Mouse (Mus musculus) limb, embryonic 10.5 days (tissue): ENCODE measurements around the gene Elavl4. TPM values are rescaled to one million over a fixed set of nuclear protein-coding genes. Genes with fewer than 3 reads are reported as not detected.

Experiments
- DNase-seq: peaks from one replicate; pipeline ENCODE4 v3.0.0-alpha.2; 2017; ENCODE audit warnings: low spot score
- H3K27ac ChIP-seq: fragments of 300-500 bp; sonication (generic); 2 replicates; pipeline ENCODE4 v1.5.1; 2016; ENCODE audit warnings: mild to moderate bottlenecking
- H3K27me3 ChIP-seq: fragments of 300-500 bp; sonication (generic); 2 replicates; pipeline ENCODE4 v1.6.1; 2016; ENCODE audit warnings: low read depth, mild to moderate bottlenecking; ENCODE audit not compliant: poor library complexity, severe bottlenecking
- H3K36me3 ChIP-seq: fragments of 300-500 bp; sonication (generic); 2 replicates; pipeline ENCODE4 v1.6.1; 2016; ENCODE audit warnings: mild to moderate bottlenecking, moderate library complexity
- H3K4me1 ChIP-seq: fragments of 300-500 bp; sonication (generic); 2 replicates; pipeline ENCODE4 v1.6.1; 2016
- H3K4me3 ChIP-seq: fragments of 300-500 bp; sonication (generic); 2 replicates; pipeline ENCODE4 v1.5.1; 2016; ENCODE audit warnings: mild to moderate bottlenecking, moderate library complexity
- H3K9me3 ChIP-seq: fragments of 300-500 bp; sonication (generic); replicated peaks from 2 replicates; pipeline ENCODE4 v1.6.1; 2016; ENCODE audit warnings: mild to moderate bottlenecking
- WGBS: fragments of 180-500 bp; shearing (Covaris S2); methylation state at CpG from one replicate; pipeline ENCODE4 v1.1.7; 2016; 5-methylcytosine and 5-hydroxymethylcytosine counted together
- polyA plus RNA-seq: library from polyadenylated mRNA; unstranded; fragments of >200 nt; fragmentation: Nextera tagmentation; extraction: Ambion mirVana; gene quantifications from 2 replicates; pipeline ENCODE4 v1.2.1, GENCODE M21; 2016

Gene Elavl4
- polyA plus RNA-seq, 1 experiment from 2014 or later = 5.1 TPM

DNA sequence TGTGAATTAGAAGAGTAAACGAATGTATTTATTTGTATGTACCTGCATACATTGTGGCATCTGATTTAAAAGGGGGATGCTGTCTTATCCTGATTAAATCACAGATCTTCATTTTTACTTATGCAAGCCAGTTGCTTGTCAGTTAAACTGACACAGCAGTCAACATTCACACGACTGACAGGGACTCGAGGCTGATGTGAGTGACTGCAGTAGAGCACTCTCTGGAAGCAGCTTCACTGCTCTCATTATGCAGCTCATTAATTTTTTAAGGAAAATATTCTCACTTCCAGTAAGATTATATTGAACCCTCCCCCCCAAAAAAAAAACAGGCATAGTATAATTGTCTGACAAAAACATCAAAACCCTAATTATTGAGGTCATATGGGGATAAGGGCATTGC, 101.7 kb downstream of the Elavl4 start:
- Histone ChIP-seq H3K9me3 (no peaks in the 10 kb centered on the region), H3K36me3 (no peaks in the 10 kb centered on the region), H3K27me3 (no peaks in the 10 kb centered on the region), H3K27ac (no peak overlapping the region), H3K4me1 (no peaks in the 10 kb centered on the region), H3K4me3 (no peak overlapping the region)
- DNase-seq = no peak
- WGBS = 82% methylated on average over 3 of the region's 3 CpGs

DNA sequence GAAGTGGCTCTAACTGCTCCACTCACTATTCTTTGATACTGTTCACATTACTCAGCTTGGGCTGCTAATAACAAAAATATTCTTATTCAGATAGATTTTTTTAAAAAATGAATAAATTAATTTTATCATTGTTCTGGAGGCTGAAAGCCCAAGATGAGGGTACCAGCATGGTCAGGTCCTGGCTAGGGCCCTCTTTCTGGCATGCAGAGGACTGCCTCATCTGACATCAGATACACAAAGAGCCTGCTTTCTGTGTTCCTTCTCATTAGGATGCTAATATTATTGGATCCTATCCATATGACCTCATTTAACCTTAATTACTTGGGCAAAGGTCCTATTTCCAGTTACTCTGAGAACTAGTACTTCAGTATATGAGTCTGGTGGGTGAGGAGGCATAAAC, 108.8 kb downstream of the Elavl4 start:
- Histone ChIP-seq H3K4me1 (no peaks in the 10 kb centered on the region), H3K27me3 (no peaks in the 10 kb centered on the region), H3K36me3 (no peaks in the 10 kb centered on the region), H3K9me3 (no peaks in the 10 kb centered on the region), H3K27ac (no peak overlapping the region), H3K4me3 (no peak overlapping the region)
- DNase-seq = no peak

DNA sequence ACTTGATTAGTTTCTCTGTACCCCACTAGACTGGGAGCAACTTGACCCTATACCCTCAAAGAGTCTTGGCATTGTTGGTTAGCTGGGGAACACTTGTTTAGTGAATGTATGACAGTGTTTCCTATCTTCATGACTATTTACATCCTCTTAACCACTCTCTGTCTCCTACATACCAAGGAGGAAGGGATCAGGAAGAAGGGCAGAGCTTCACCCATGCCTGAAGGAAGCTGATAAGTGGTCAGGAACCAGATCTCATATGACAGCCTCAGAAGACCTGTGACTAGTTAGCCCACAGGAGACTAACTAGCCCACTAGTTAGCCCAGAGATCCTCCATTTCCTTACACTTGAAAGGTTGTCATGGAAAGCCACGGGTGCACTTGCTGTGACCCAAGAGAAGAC, 117.2 kb downstream of the Elavl4 start:
- Histone ChIP-seq H3K9me3 (no peaks in the 10 kb centered on the region), H3K27me3 (no peaks in the 10 kb centered on the region), H3K36me3 (no peaks in the 10 kb centered on the region), H3K4me1 (no peaks in the 10 kb centered on the region), H3K4me3 (no peak overlapping the region), H3K27ac (no peak overlapping the region)
- DNase-seq = no peak
- WGBS = 81% methylated on average over 1 of the region's 1 CpGs

DNA sequence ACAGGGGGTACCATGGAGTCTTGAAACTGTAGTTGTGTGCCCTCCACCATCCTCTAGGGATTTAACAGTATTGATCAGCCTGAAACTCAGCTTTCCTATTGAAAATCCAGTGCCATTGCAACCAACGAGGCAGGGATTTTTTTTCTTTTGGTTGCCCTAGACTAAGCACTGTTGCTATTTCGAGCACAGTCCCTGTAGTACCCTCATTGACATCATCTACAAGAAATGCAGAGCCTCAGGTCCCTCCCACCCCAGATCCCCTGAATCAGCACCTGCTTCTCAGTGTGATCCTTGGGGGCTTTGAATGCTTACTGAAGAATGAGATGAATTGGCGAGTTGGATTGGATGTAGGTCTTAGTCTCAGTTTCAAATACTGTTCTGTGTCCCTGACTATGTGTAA, 119.4 kb downstream of the Elavl4 start:
- Histone ChIP-seq H3K27ac (no peak overlapping the region), H3K4me3 (no peak overlapping the region), H3K9me3 (no peaks in the 10 kb centered on the region), H3K36me3 (no peaks in the 10 kb centered on the region), H3K27me3 (no peaks in the 10 kb centered on the region), H3K4me1 (no peaks in the 10 kb centered on the region)
- DNase-seq = no peak
- 91% methylated on average over 3 of the region's 3 CpGs for WGBS

DNA sequence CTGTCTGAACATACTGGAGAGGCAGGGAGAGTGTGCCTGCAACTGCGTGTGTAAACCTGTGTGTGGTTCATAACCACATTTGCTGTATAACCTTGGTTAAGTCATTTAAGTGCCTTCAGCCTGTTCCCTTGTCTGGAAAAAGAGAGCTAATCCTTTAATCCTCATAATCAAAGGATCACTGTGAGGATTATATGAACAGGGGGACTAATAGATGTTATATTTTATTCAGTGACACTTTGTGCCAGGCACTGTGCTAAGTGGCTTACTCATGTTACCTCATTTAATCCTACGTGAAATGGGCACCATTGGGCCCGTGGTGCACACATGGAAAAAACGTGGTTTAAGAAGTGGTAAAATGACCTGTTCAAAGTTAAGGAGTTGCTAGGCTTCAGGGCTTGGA, 119.9 kb downstream of the Elavl4 start:
- H3K4me1 ChIP-seq = no peaks in the 10 kb centered on the region
- no peak for DNase-seq
- no peak overlapping the region for H3K27ac ChIP-seq
- no peaks in the 10 kb centered on the region for H3K36me3 ChIP-seq
- 71% methylated on average over 4 of the region's 4 CpGs for WGBS
- no peak overlapping the region for H3K4me3 ChIP-seq
- H3K27me3 ChIP-seq = no peaks in the 10 kb centered on the region
- no peaks in the 10 kb centered on the region for H3K9me3 ChIP-seq

DNA sequence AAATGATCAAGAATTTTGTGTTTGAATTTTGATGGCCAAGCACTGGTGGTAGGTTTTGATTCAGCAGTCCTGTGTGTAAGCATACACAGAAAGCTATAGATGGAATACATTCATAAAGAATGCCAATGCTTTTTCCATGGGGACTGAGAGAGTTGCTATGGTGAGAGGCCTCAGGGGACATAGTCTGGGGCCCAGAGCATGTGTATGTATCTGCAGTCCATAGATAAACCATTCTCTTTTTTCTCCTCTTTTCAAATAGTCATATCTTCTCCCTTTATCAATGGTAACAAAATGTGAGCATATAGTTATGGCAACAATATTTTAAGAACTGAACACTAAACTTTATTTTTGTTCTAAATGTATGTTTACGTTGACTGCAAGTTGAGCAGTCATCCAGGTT, 122.1 kb downstream of the Elavl4 start:
- no peaks in the 10 kb centered on the region for H3K36me3 ChIP-seq
- no peak overlapping the region for H3K4me3 ChIP-seq
- 96% methylated on average over 1 of the region's 1 CpGs for WGBS
- no peaks in the 10 kb centered on the region for H3K9me3 ChIP-seq
- DNase-seq = no peak
- 0 out of 2 replicates have a peak, but pooled peaks cover 3% of the 10 kb centered on the region for H3K4me1 ChIP-seq
- H3K27ac ChIP-seq = no peak overlapping the region
- no peaks in the 10 kb centered on the region for H3K27me3 ChIP-seq

DNA sequence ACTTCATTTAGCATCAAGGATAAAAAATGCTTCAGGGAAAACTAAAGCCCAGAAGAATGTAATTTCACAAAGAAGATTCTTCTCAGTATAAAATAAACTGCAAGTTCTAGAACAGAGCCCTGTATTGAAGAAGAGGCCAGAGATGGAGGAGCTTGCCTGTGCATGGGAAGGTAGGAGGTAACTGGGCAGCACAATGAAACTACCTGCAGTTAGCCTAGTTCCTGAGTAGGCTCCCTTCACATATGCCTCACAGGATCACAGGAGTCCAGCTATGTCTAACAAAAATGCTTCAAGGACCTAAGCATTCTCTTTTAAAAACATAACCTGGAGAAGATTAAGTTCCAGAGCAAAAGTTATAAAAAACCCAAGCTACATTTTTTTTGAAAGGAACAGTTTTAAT, 122.5 kb downstream of the Elavl4 start:
- Histone ChIP-seq H3K27ac (no peak overlapping the region), H3K36me3 (no peaks in the 10 kb centered on the region), H3K9me3 (no peaks in the 10 kb centered on the region), H3K4me3 (no peak overlapping the region), H3K4me1 (0 out of 2 replicates have a peak, but pooled peaks cover 3% of the 10 kb centered on the region), H3K27me3 (no peaks in the 10 kb centered on the region)
- no peak for DNase-seq

DNA sequence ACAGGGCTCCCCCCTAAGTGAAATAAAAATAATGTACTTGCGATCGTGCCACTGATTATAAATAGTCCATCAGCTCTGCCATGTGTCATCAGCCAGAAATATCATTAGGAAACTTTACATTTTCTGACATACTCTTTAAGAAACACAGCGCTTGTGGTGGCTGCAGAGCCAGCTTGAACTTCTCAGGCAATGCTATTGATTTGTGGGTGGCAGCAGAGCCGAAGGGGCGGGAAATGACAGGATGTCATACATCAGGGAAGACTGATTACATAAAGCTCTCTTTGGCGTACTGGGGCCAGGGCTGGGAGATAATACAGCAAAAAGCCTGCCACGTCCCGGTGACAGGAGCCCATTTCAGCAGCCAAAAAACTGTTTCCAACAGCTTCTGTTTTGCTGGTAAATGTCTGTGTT, 124.1 kb downstream of the Elavl4 start:
- no peaks in the 10 kb centered on the region for H3K27me3 ChIP-seq
- H3K9me3 ChIP-seq = no peaks in the 10 kb centered on the region
- no peak for DNase-seq
- H3K36me3 ChIP-seq = no peaks in the 10 kb centered on the region
- no peak overlapping the region for H3K27ac ChIP-seq
- no peak overlapping the region for H3K4me3 ChIP-seq
- 0 out of 2 replicates have a peak, but pooled peaks cover 3% of the 10 kb centered on the region for H3K4me1 ChIP-seq
- WGBS = 75% methylated on average over 8 of the region's 8 CpGs

DNA sequence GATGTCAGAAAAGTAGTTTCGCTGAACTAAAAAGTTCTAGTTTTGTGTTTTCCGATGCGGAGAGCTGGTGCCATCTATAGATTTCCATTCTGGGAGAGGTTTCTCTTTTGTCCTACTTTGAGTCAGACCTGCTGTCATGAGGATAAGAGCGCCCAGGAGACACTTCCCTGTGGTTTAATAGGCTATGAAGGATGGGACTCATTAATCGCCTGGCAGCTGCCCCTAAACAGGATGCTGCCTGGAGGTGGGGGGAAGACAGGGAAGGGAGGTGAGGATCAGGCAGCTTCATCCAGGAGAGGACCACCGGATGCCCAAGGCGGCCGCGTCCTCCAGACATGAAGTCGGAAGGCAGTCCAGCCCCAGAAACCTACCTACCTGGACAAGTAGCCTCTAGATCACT, 126.2 kb downstream of the Elavl4 start:
- no peaks in the 10 kb centered on the region for H3K27me3 ChIP-seq
- H3K4me3 ChIP-seq = no peak overlapping the region
- H3K27ac ChIP-seq = no peak overlapping the region
- no peaks in the 10 kb centered on the region for H3K9me3 ChIP-seq
- 78% methylated on average over 10 of the region's 10 CpGs for WGBS
- H3K4me1 ChIP-seq = 0 out of 2 replicates have a peak, but pooled peaks cover 3% of the 10 kb centered on the region
- DNase-seq = no peak
- H3K36me3 ChIP-seq = no peaks in the 10 kb centered on the region

DNA sequence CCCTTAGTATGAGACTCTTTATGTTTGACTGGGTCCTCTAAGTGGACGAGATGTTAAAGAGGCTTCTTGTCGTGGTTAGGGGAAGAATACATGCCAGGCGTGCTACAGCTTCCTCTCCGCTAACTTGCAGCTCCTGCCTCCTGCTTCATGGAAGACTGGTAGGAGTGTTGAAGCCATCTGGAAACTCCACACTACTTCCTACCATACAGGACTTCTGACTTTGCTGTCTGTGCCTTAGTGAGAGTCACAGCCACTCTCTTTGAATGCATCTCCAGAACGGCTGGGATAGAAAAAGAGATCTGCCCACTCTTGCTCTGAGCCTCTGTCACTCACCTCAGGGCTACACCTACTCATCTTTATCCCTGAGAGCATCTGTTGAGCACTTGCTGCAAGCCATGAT, 132.9 kb downstream of the Elavl4 start:
- no peaks in the 10 kb centered on the region for H3K4me1 ChIP-seq
- H3K9me3 ChIP-seq = no peaks in the 10 kb centered on the region
- WGBS = 84% methylated on average over 5 of the region's 5 CpGs
- no peak overlapping the region for H3K4me3 ChIP-seq
- H3K27me3 ChIP-seq = no peaks in the 10 kb centered on the region
- H3K27ac ChIP-seq = no peak overlapping the region
- DNase-seq = no peak
- no peaks in the 10 kb centered on the region for H3K36me3 ChIP-seq

DNA sequence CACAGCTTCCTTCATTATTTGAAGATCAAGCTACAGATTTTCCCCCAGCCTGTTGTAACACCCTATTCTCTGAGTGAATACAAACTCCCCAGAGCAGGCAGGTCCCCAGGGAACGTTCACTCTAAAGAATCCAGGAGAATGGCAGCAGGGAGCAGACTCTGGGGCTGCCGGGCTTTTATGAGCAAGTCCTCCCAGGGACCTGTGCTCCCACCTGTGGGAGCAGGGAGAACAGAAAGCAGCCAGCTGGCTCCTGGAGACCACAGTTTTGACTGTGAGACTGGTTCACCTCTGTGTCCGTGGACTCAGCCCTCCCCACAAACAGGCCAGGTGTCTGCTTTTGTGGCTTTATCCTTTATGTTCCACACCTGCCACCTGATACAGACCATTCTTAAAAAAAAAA, 134.2 kb downstream of the Elavl4 start:
- Histone ChIP-seq H3K27me3 (no peaks in the 10 kb centered on the region), H3K4me1 (0 out of 2 replicates have a peak, but pooled peaks cover 2% of the 10 kb centered on the region), H3K9me3 (no peaks in the 10 kb centered on the region), H3K36me3 (no peaks in the 10 kb centered on the region), H3K27ac (no peak overlapping the region), H3K4me3 (no peak overlapping the region)
- DNase-seq = no peak
- WGBS = 65% methylated on average over 3 of the region's 3 CpGs

DNA sequence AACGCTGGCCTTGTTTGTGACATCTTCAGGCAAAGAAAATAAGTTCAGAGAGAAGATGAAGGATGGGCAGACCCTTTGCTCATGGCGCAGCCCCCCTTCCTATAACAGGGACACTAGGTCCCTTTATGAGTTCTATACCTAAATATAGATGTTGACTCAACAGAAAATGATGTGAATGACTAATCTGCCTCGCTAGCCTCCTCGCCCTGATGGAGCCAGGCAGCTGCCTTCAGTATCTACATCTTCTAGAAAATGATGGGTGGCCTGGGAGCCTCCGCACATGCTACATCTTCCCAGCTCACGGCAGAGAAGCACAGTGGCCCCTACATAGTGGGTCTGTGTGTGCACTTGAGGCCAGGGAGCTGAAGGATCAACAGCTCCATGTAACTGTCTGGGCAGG, 137.2 kb downstream of the Elavl4 start:
- peaks cover 18% of the 10 kb centered on the region for H3K4me1 ChIP-seq
- no peaks in the 10 kb centered on the region for H3K9me3 ChIP-seq
- H3K36me3 ChIP-seq = no peaks in the 10 kb centered on the region
- 92% methylated on average over 6 of the region's 6 CpGs for WGBS
- DNase-seq = no peak
- H3K27me3 ChIP-seq = no peaks in the 10 kb centered on the region
- H3K27ac ChIP-seq = no peak overlapping the region
- H3K4me3 ChIP-seq = no peak overlapping the region

DNA sequence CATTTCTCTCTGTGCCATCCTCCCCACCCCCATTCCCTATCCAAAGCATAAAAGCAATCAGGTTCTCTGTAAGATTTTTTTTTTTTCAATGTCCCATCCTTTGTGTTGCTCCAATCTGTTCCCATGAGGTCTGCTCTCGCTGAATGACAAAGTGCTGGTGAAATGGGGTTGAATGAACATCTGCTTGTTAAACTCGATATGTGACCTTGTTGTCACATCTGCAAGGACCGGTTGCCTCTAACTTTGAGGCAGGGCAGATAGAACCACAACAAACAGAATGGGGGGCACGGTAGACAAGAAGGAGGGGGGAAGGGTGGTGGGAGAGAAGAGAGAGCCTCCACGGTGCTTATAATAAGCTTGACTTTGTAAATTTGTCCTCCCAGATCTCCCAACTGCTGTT, 138.0 kb downstream of the Elavl4 start:
- DNase-seq = no peak
- Histone ChIP-seq H3K4me1 (peaks cover 22% of the 10 kb centered on the region), H3K27me3 (no peaks in the 10 kb centered on the region), H3K4me3 (no peak overlapping the region), H3K36me3 (no peaks in the 10 kb centered on the region), H3K27ac (no peak overlapping the region), H3K9me3 (no peaks in the 10 kb centered on the region)
- WGBS = 62% methylated on average over 5 of the region's 5 CpGs

DNA sequence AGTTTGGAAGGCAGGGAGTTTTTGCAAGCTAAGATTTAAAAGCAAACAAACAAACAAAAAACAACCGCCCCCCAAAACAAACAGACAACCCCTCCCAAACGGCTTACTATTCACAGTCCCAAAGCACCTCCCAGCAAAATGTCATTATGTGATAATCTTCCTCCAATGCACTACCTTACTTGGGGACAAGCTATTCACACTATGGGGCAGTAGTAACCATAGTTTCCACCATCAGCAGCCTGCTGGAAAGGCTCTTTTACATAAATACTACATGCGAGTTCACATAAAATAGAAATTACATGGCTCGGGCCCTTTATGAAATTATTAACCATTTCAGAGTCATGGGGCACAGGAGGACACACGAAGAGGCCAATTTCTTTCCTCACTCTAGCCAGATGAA, 141.5 kb downstream of the Elavl4 start:
- H3K27ac ChIP-seq = no peak overlapping the region
- H3K4me1 ChIP-seq = peaks cover 39% of the 10 kb centered on the region
- no peak for DNase-seq
- no peaks in the 10 kb centered on the region for H3K9me3 ChIP-seq
- no peaks in the 10 kb centered on the region for H3K36me3 ChIP-seq
- no peak overlapping the region for H3K4me3 ChIP-seq
- no peaks in the 10 kb centered on the region for H3K27me3 ChIP-seq
- 84% methylated on average over 5 of the region's 5 CpGs for WGBS
